8 mouse cellular contexts compared by ENCODE assay signal in genomic region chr8:72220758-72221157, GRCm38 (mm10). TPM values are rescaled to one million over a fixed set of nuclear protein-coding genes. Genes with fewer than 3 reads are reported as not detected.
DNase-seq lines count a peak whose midpoint lies in the region; ATAC-seq and TF ChIP-seq lines count a peak whose summit lies in the region.

No protein-coding gene starts in this region.

- WGBS in kidney, postnatal 0 days: 77% methylated on average over 4 of the region's 4 CpGs
- WGBS in embryonic facial prominence, embryonic 10.5 days: 87% methylated on average over 4 of the region's 4 CpGs
- 79% methylated on average over 4 of the region's 4 CpGs for WGBS in intestine, embryonic 16.5 days
- 91% methylated on average over 4 of the region's 4 CpGs for WGBS in neural tube, embryonic 12.5 days

- TF ChIP-seq CTCF in kidney, postnatal 0 days (IDR thresholded peaks at IDR 0.05; ENCODE audit: low read depth): peak; percentile 44

- no peak for DNase-seq in kidney, postnatal 0 days (ENCODE audit: low spot score)
- no peak for DNase-seq in kidney, postnatal 25 days
- no peak for DNase-seq in embryonic facial prominence, embryonic 10.5 days (ENCODE audit: low spot score)
- DNase-seq in spleen, adult 18-20 months: no peak
- DNase-seq in frontal cortex, postnatal 36 days (ENCODE audit: low spot score in 2 of 2): no peak
- DNase-seq in cerebellum, postnatal 14 days: no peak

- ATAC-seq in kidney, postnatal 0 days (replicated peaks; ENCODE audit: low FRiP score, low read depth): no peak
- ATAC-seq in intestine, embryonic 16.5 days: no peak
- no peak for ATAC-seq in neural tube, embryonic 12.5 days (ENCODE audit: low FRiP score, low read depth)

- H3K9ac ChIP-seq in kidney, postnatal 0 days (ENCODE audit: low read depth, low read length): peak overlapping the region; percentile 77; the same call in 1 of the 2 replicates
- no peak overlapping the region for H3K9ac ChIP-seq in intestine, embryonic 16.5 days (ENCODE audit: low read depth, low read length)
- no peak overlapping the region for H3K9ac ChIP-seq in neural tube, embryonic 12.5 days

- peaks cover 16% of the 10 kb centered on the region for H3K36me3 ChIP-seq in kidney, postnatal 0 days (ENCODE audit: insufficient read depth, low read length)
- H3K36me3 ChIP-seq in embryonic facial prominence, embryonic 10.5 days (replicated peaks): peaks cover 38% of the 10 kb centered on the region
- peaks cover 18% of the 10 kb centered on the region for H3K36me3 ChIP-seq in intestine, embryonic 16.5 days (ENCODE audit: control insufficient read depth, insufficient read depth, low read length)
- H3K36me3 ChIP-seq in neural tube, embryonic 12.5 days: peaks cover 31% of the 10 kb centered on the region

- peak overlapping the region; percentile 78 for H3K4me2 ChIP-seq in kidney, postnatal 0 days (ENCODE audit: low read length)
- peak overlapping the region; percentile 77 for H3K4me2 ChIP-seq in intestine, embryonic 16.5 days (ENCODE audit: low read depth, low read length)
- H3K4me2 ChIP-seq in neural tube, embryonic 12.5 days (replicated peaks): peak overlapping the region; percentile 91

- H3K27ac ChIP-seq in kidney, postnatal 0 days: no peak overlapping the region
- no peak overlapping the region for H3K27ac ChIP-seq in embryonic facial prominence, embryonic 10.5 days (replicated peaks)
- no peak overlapping the region for H3K27ac ChIP-seq in intestine, embryonic 16.5 days (ENCODE audit: low read length)
- H3K27ac ChIP-seq in neural tube, embryonic 12.5 days: no peak overlapping the region

- H3K4me1 ChIP-seq in kidney, postnatal 0 days (replicated peaks; ENCODE audit: insufficient read depth, low read length): no peaks in the 10 kb centered on the region
- H3K4me1 ChIP-seq in embryonic facial prominence, embryonic 10.5 days: peaks cover 18% of the 10 kb centered on the region
- peaks cover 9% of the 10 kb centered on the region for H3K4me1 ChIP-seq in intestine, embryonic 16.5 days (ENCODE audit: control insufficient read depth, insufficient read depth, low read length)
- H3K4me1 ChIP-seq in neural tube, embryonic 12.5 days: peaks cover 16% of the 10 kb centered on the region

- peak overlapping the region; percentile 71; the same call in 1 of the 2 replicates for H3K4me3 ChIP-seq in kidney, postnatal 0 days (replicated peaks; ENCODE audit: low read depth, low read length)
- peak overlapping the region; percentile 92 for H3K4me3 ChIP-seq in embryonic facial prominence, embryonic 10.5 days
- peak overlapping the region; percentile 59 for H3K4me3 ChIP-seq in intestine, embryonic 16.5 days (ENCODE audit: low read length)
- H3K4me3 ChIP-seq in neural tube, embryonic 12.5 days: peak overlapping the region; percentile 77

- no peaks in the 10 kb centered on the region for H3K27me3 ChIP-seq in kidney, postnatal 0 days (ENCODE audit: insufficient read depth, low read length)
- peaks cover 5% of the 10 kb centered on the region for H3K27me3 ChIP-seq in embryonic facial prominence, embryonic 10.5 days (replicated peaks; ENCODE audit: low read depth, poor library complexity, severe bottlenecking)
- H3K27me3 ChIP-seq in intestine, embryonic 16.5 days (replicated peaks; ENCODE audit: control insufficient read depth, insufficient read depth, low read length): no peaks in the 10 kb centered on the region
- no peaks in the 10 kb centered on the region for H3K27me3 ChIP-seq in neural tube, embryonic 12.5 days (replicated peaks)

- H3K9me3 ChIP-seq in kidney, postnatal 0 days (replicated peaks; ENCODE audit: low read length): no peaks in the 10 kb centered on the region
- no peaks in the 10 kb centered on the region for H3K9me3 ChIP-seq in embryonic facial prominence, embryonic 10.5 days
- no peaks in the 10 kb centered on the region for H3K9me3 ChIP-seq in intestine, embryonic 16.5 days (ENCODE audit: control insufficient read depth, low read length)
- H3K9me3 ChIP-seq in neural tube, embryonic 12.5 days: no peaks in the 10 kb centered on the region

RNA-seq across cellular contexts. Expression of gene Fam32a, which starts 1.2 kb away (rescaled TPM):
- polyA plus RNA-seq in kidney, postnatal 0 days (2015; fragmentation: Nextera tagmentation; extraction: Ambion mirVana): 72.7 and 74.4 TPM in 2 replicates
- polyA plus RNA-seq in embryonic facial prominence, embryonic 10.5 days (2016; fragmentation: Nextera tagmentation; extraction: Ambion mirVana): 77.6 and 82.4 TPM in 2 replicates
- 71.7 and 76.3 TPM in 2 replicates for polyA plus RNA-seq in intestine, embryonic 16.5 days (2015; fragmentation: Nextera tagmentation; extraction: Ambion mirVana)
- 83.4 and 88.8 TPM in 2 replicates for polyA plus RNA-seq in neural tube, embryonic 12.5 days (2016; fragmentation: Nextera tagmentation; extraction: Ambion mirVana)

RNA-seq across cellular contexts. Expression of gene Gm11034, which starts 7.3 kb away (rescaled TPM):
- not detected in 2 replicates for polyA plus RNA-seq in kidney, postnatal 0 days (2015; fragmentation: Nextera tagmentation; extraction: Ambion mirVana)
- polyA plus RNA-seq in embryonic facial prominence, embryonic 10.5 days (2016; fragmentation: Nextera tagmentation; extraction: Ambion mirVana): not detected in 2 replicates
- not detected in 2 replicates for polyA plus RNA-seq in intestine, embryonic 16.5 days (2015; fragmentation: Nextera tagmentation; extraction: Ambion mirVana)
- not detected in 2 replicates for polyA plus RNA-seq in neural tube, embryonic 12.5 days (2016; fragmentation: Nextera tagmentation; extraction: Ambion mirVana)

RNA-seq across cellular contexts. Expression of gene Cib3, which starts 8.1 kb away (rescaled TPM):
- not detected in 2 replicates for polyA plus RNA-seq in kidney, postnatal 0 days (2015; fragmentation: Nextera tagmentation; extraction: Ambion mirVana)
- polyA plus RNA-seq in embryonic facial prominence, embryonic 10.5 days (2016; fragmentation: Nextera tagmentation; extraction: Ambion mirVana): not detected in 2 replicates
- not detected in 2 replicates for polyA plus RNA-seq in intestine, embryonic 16.5 days (2015; fragmentation: Nextera tagmentation; extraction: Ambion mirVana)
- polyA plus RNA-seq in neural tube, embryonic 12.5 days (2016; fragmentation: Nextera tagmentation; extraction: Ambion mirVana): not detected in 2 replicates

RNA-seq across cellular contexts. Expression of gene Ap1m1, which starts 19.1 kb away (rescaled TPM):
- 93.0 and 103 TPM in 2 replicates for polyA plus RNA-seq in kidney, postnatal 0 days (2015; fragmentation: Nextera tagmentation; extraction: Ambion mirVana)
- polyA plus RNA-seq in embryonic facial prominence, embryonic 10.5 days (2016; fragmentation: Nextera tagmentation; extraction: Ambion mirVana): 139 and 144 TPM in 2 replicates
- 105 and 106 TPM in 2 replicates for polyA plus RNA-seq in intestine, embryonic 16.5 days (2015; fragmentation: Nextera tagmentation; extraction: Ambion mirVana)
- polyA plus RNA-seq in neural tube, embryonic 12.5 days (2016; fragmentation: Nextera tagmentation; extraction: Ambion mirVana): 206 and 207 TPM in 2 replicates

RNA-seq across cellular contexts. Expression of gene Hsh2d, which starts 31.3 kb away (rescaled TPM):
- 0.24 TPM in 1 of 2 replicates, not detected in the other for polyA plus RNA-seq in kidney, postnatal 0 days (2015; fragmentation: Nextera tagmentation; extraction: Ambion mirVana)
- not detected in 2 replicates for polyA plus RNA-seq in embryonic facial prominence, embryonic 10.5 days (2016; fragmentation: Nextera tagmentation; extraction: Ambion mirVana)
- 2.5 and 2.7 TPM in 2 replicates for polyA plus RNA-seq in intestine, embryonic 16.5 days (2015; fragmentation: Nextera tagmentation; extraction: Ambion mirVana)
- polyA plus RNA-seq in neural tube, embryonic 12.5 days (2016; fragmentation: Nextera tagmentation; extraction: Ambion mirVana): 0.22 TPM in 1 of 2 replicates, not detected in the other
